Mouse (Mus musculus): ENCODE data around the gene Nlrp3. TPM values are rescaled to one million over a fixed set of nuclear protein-coding genes. Genes with fewer than 3 reads are reported as not detected.

Gene Nlrp3
- polyA plus RNA-seq, 1 experiment from 2014 or later: 0.80 TPM

DNA sequence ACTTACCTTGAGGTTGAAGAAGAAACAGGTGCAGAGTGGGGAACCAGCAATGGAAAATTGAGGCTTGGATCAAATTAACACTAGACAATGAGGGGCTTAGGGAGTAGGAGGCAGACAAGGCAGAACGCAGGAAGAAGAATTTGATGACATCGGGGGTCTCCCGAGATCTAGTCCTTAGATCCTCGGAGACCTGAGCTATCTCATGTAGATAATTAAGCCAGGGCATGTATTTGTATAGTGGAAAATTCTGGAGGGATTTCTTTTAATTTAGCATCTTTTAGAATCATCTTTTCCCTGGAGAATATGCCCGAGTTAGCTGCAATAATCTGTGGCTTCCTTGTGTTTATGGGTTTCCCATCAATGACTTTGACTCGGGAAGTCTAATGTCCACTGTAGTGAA lies 51.8 kb downstream of the Nlrp3 start, which contains the start of gene Olfr223:
Olfr223 (minus strand) TSS at position 101 of the 400 bp plus-strand sequence.
- H3K36me3 ChIP-seq (replicated peaks; ENCODE audit: insufficient read depth, low read length): no peaks in the 10 kb centered on the region
- no peaks in the 10 kb centered on the region for H3K9me3 ChIP-seq (ENCODE audit: low read length)
- no peak within 1 kb of the TSS for H3K9ac ChIP-seq (replicated peaks)
- H3K27me3 ChIP-seq (ENCODE audit: insufficient read depth, low read length): no peaks in the 10 kb centered on the region
- 69% methylated on average over 6 of the region's 6 CpGs for WGBS (ENCODE audit: insufficient replicate concordance)
- ATAC-seq (no peak), DNase-seq (no peak)
- no peak within 1 kb of the TSS for H3K4me2 ChIP-seq (ENCODE audit: low read depth, low read length)
- no peak within 1 kb of the TSS for H3K4me3 ChIP-seq (ENCODE audit: low read depth, low read length)
- no peak within 1 kb of the TSS for H3K27ac ChIP-seq (ENCODE audit: low read depth)
- no peak for TF ChIP-seq CTCF (IDR thresholded peaks at IDR 0.05; ENCODE audit: low read depth)
- TF ChIP-seq EP300 (IDR thresholded peaks at IDR 0.05; ENCODE audit: low read depth): no peak
- no peaks in the 10 kb centered on the region for H3K4me1 ChIP-seq (ENCODE audit: insufficient read depth)

DNA sequence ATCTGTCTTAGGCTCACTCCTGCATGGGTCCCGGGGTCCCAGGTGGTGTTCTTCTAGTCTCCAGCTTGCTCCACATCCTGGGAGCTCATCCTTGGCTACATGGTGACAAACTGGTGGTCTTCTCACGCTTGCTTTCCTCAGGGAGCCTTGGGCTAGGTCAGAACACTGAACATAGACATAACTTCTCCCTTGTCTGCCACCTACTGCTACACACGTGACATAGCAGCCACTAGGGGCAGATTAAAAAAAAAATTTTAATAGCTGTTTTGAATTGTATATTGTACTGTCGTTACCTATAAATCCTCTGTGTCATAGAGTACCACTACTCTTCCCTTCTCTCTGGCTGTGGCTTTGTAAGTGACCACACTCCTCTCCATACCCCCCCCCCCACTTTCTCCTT lies 54.7 kb downstream of the Nlrp3 start:
- H3K4me2 ChIP-seq (ENCODE audit: low read depth, low read length): no peak overlapping the region
- H3K4me1 ChIP-seq (ENCODE audit: insufficient read depth): no peaks in the 10 kb centered on the region
- H3K27me3 ChIP-seq (ENCODE audit: insufficient read depth, low read length): no peaks in the 10 kb centered on the region
- ATAC-seq (no peak), DNase-seq (no peak)
- no peaks in the 10 kb centered on the region for H3K9me3 ChIP-seq (ENCODE audit: low read length)
- H3K4me3 ChIP-seq (ENCODE audit: low read depth, low read length): no peak overlapping the region
- 38% methylated on average over 4 of the region's 4 CpGs for WGBS (ENCODE audit: insufficient replicate concordance)
- no peak overlapping the region for H3K27ac ChIP-seq (ENCODE audit: low read depth)
- no peak overlapping the region for H3K9ac ChIP-seq (replicated peaks)
- no peaks in the 10 kb centered on the region for H3K36me3 ChIP-seq (replicated peaks; ENCODE audit: insufficient read depth, low read length)
- TF ChIP-seq EP300 (IDR thresholded peaks at IDR 0.05; ENCODE audit: low read depth) (no peak), CTCF (IDR thresholded peaks at IDR 0.05; ENCODE audit: low read depth) (peak; percentile 41)

DNA sequence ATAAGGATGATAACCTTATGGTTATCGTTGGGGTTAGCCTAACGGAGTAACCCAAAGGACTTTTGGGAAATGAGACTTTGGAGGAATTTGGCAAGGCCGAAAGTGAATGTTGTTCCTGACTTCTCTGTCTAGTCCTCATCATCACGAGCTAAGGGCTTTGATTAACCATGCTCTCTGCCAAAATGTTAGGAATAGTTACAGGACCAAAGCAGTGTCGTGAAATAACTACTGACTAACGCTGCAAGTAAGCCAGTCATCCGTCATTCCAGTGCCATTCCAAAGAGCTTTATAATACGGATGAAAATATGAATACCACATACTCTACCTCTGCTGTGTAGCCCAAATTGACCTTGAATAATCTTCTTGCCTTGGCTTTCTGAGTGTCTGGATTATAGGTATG lies 55.6 kb downstream of the Nlrp3 start:
- no peaks in the 10 kb centered on the region for H3K36me3 ChIP-seq (replicated peaks; ENCODE audit: insufficient read depth, low read length)
- no peaks in the 10 kb centered on the region for H3K4me1 ChIP-seq (ENCODE audit: insufficient read depth)
- no peak overlapping the region for H3K4me3 ChIP-seq (ENCODE audit: low read depth, low read length)
- WGBS (ENCODE audit: insufficient replicate concordance): 74% methylated on average over 8 of the region's 8 CpGs
- H3K27ac ChIP-seq (ENCODE audit: low read depth): no peak overlapping the region
- no peak overlapping the region for H3K9ac ChIP-seq (replicated peaks)
- no peak overlapping the region for H3K4me2 ChIP-seq (ENCODE audit: low read depth, low read length)
- DNase-seq: no peak
- ATAC-seq: no peak
- no peak for TF ChIP-seq CTCF (IDR thresholded peaks at IDR 0.05; ENCODE audit: low read depth)
- no peak for TF ChIP-seq EP300 (IDR thresholded peaks at IDR 0.05; ENCODE audit: low read depth)
- H3K9me3 ChIP-seq (ENCODE audit: low read length): no peaks in the 10 kb centered on the region
- H3K27me3 ChIP-seq (ENCODE audit: insufficient read depth, low read length): no peaks in the 10 kb centered on the region

DNA sequence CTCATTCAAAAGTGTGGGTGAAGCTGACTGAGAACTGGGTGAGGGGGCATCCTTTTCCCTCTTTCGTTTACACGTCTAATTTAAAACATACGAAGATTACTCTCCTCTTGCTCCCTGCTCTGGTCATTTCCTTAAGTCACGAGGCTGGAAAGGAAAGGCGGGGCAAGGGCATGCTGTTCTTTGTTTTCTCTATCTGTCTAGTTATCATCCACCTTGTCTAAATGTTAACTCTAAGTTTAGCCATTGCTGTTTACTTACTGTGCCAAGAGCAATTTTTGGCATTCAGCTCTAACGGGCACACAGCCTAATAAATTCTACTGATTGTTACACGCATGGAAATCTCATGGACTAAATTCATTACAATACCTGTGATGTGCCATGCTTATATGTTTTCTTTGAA lies 57.8 kb downstream of the Nlrp3 start:
- no peak for TF ChIP-seq CTCF (IDR thresholded peaks at IDR 0.05; ENCODE audit: low read depth)
- TF ChIP-seq EP300 (IDR thresholded peaks at IDR 0.05; ENCODE audit: low read depth): no peak
- no peak overlapping the region for H3K27ac ChIP-seq (ENCODE audit: low read depth)
- DNase-seq (no peak), ATAC-seq (no peak)
- H3K4me2 ChIP-seq (ENCODE audit: low read depth, low read length): no peak overlapping the region
- no peaks in the 10 kb centered on the region for H3K36me3 ChIP-seq (replicated peaks; ENCODE audit: insufficient read depth, low read length)
- no peaks in the 10 kb centered on the region for H3K9me3 ChIP-seq (ENCODE audit: low read length)
- no peak overlapping the region for H3K4me3 ChIP-seq (ENCODE audit: low read depth, low read length)
- WGBS (ENCODE audit: insufficient replicate concordance): 54% methylated on average over 7 of the region's 7 CpGs
- H3K9ac ChIP-seq (replicated peaks): no peak overlapping the region
- no peaks in the 10 kb centered on the region for H3K27me3 ChIP-seq (ENCODE audit: insufficient read depth, low read length)
- no peaks in the 10 kb centered on the region for H3K4me1 ChIP-seq (ENCODE audit: insufficient read depth)

DNA sequence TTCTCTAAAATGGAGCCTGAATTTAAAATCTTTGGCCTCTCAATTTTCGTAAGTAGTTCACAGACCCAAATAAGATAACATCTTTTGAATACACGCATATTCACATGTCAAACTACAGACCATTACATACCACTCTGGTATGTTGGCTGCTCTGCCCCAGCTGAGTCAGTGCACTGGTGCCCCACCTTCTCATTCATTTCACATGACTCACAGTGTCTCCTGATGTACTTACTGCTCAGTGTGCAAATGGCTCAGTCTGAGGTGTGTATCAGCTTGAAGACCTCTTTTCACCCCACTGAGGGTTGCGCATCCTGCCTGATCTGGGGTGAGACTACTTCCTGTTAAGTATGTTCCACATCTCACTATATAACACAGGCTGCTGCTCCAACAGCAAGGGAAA lies 59.5 kb downstream of the Nlrp3 start:
- no peak for TF ChIP-seq CTCF (IDR thresholded peaks at IDR 0.05; ENCODE audit: low read depth)
- no peak for TF ChIP-seq EP300 (IDR thresholded peaks at IDR 0.05; ENCODE audit: low read depth)
- no peaks in the 10 kb centered on the region for H3K9me3 ChIP-seq (ENCODE audit: low read length)

DNA sequence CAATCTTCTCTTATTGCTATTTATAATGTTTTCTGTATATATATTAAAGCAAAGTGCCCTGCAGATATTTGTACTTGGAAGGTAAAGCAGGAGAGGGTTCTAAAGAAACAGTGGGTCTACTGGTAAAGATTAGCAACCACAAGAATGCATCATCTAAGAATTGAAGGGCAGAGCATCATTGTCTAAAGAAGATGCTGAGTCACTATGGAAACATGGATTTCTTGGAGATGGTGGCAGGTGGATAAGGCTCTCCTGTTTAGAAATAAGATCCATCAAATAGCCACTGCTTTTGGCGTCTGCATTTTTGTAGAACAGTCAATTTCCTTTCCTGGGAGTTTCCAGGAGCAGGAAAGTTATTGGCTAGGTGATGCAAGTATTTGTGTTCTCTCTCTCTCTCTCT lies 60.9 kb downstream of the Nlrp3 start:
- ATAC-seq (no peak), DNase-seq (no peak)
- no peaks in the 10 kb centered on the region for H3K9me3 ChIP-seq (ENCODE audit: low read length)
- H3K9ac ChIP-seq (replicated peaks): no peak overlapping the region
- TF ChIP-seq CTCF (IDR thresholded peaks at IDR 0.05; ENCODE audit: low read depth): no peak
- no peak overlapping the region for H3K27ac ChIP-seq (ENCODE audit: low read depth)
- 27% methylated on average over 1 of the region's 1 CpGs for WGBS (ENCODE audit: insufficient replicate concordance)
- H3K4me2 ChIP-seq (ENCODE audit: low read depth, low read length): no peak overlapping the region
- H3K36me3 ChIP-seq (replicated peaks; ENCODE audit: insufficient read depth, low read length): no peaks in the 10 kb centered on the region
- H3K4me1 ChIP-seq (ENCODE audit: insufficient read depth): no peaks in the 10 kb centered on the region
- no peak overlapping the region for H3K4me3 ChIP-seq (ENCODE audit: low read depth, low read length)
- no peaks in the 10 kb centered on the region for H3K27me3 ChIP-seq (ENCODE audit: insufficient read depth, low read length)

More for the DNA sequence above, 59.5 kb downstream of the Nlrp3 start:
- H3K36me3 ChIP-seq (replicated peaks; ENCODE audit: insufficient read depth, low read length): no peaks in the 10 kb centered on the region
- no peak overlapping the region for H3K9ac ChIP-seq (replicated peaks)
- H3K4me2 ChIP-seq (ENCODE audit: low read depth, low read length): no peak overlapping the region
- ATAC-seq (no peak), DNase-seq (no peak)
- H3K27me3 ChIP-seq (ENCODE audit: insufficient read depth, low read length): no peaks in the 10 kb centered on the region
- no peaks in the 10 kb centered on the region for H3K4me1 ChIP-seq (ENCODE audit: insufficient read depth)
- no peak overlapping the region for H3K27ac ChIP-seq (ENCODE audit: low read depth)
- no peak overlapping the region for H3K4me3 ChIP-seq (ENCODE audit: low read depth, low read length)
- 81% methylated on average over 3 of the region's 3 CpGs for WGBS (ENCODE audit: insufficient replicate concordance)

DNA sequence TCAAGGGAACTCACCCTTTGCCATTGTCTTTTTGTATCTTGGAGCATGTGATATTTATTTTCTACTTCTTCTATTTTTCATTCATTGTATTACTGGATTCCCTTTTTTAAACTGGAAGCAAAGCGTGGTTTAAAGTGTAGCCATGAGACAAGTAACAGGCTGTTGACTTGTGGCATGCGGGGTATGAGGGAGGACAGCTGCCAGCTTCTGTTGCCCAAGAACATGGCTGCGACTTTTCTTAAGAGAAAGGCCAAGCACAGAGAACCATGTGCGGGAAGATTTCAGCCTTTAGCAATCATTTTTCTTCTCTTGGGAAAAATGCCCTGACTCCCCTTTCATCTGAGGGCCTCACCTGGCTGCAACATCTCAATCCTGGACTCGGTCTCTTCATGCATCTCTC lies 70.3 kb downstream of the Nlrp3 start:
- Histone ChIP-seq H3K9me3 (ENCODE audit: low read length) (no peaks in the 10 kb centered on the region), H3K4me3 (ENCODE audit: low read depth, low read length) (no peak overlapping the region), H3K36me3 (replicated peaks; ENCODE audit: insufficient read depth, low read length) (no peaks in the 10 kb centered on the region), H3K27me3 (ENCODE audit: insufficient read depth, low read length) (no peaks in the 10 kb centered on the region), H3K27ac (ENCODE audit: low read depth) (no peak overlapping the region), H3K4me1 (ENCODE audit: insufficient read depth) (no peaks in the 10 kb centered on the region), H3K4me2 (ENCODE audit: low read depth, low read length) (no peak overlapping the region), H3K9ac (replicated peaks) (no peak overlapping the region)
- no peak for TF ChIP-seq CTCF (IDR thresholded peaks at IDR 0.05; ENCODE audit: low read depth)
- TF ChIP-seq EP300 (IDR thresholded peaks at IDR 0.05; ENCODE audit: low read depth): no peak
- no peak for ATAC-seq
- no peak for DNase-seq
- WGBS (ENCODE audit: insufficient replicate concordance): 73% methylated on average over 5 of the region's 5 CpGs

Data from liver, postnatal 0 days (tissue).